Mouse (Mus musculus) right cerebral cortex, adult 2 months (tissue): ENCODE results near the gene Aaed1.
"Not testable (repeated sequence)": the region's sequence is repeated elsewhere in the genome, so short reads cannot be mapped to it uniquely, and the experiment has no call there.

ENCODE experiments used
- DNase-seq, 2 experiments: peaks; one replicate each; pipeline ENCODE4 v3.0.0; 2021 to 2022; ENCODE audit warnings: low spot score in 2 of 2

Aaed1 gene

DNA sequence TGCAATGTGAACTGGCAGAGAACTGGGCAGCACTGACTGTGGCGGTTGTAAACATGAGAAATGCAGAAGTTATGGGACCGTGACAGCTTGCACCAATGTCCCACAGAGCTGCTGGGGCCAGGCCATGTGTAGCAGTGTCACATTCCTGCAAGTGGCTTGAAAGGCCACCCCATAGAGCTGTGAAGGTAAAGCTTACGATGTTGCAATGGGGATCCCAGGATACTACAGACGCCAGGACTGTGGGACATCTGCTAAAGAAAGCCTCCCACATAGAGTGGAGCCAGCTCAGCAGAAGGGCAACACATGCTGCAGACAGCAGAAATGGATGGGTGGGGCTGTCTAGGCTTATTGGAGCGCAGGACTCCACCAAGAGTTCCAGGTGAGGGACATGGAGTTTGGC, 5.0 kb downstream of the Aaed1 start:
- DNase-seq, result no peak

DNA sequence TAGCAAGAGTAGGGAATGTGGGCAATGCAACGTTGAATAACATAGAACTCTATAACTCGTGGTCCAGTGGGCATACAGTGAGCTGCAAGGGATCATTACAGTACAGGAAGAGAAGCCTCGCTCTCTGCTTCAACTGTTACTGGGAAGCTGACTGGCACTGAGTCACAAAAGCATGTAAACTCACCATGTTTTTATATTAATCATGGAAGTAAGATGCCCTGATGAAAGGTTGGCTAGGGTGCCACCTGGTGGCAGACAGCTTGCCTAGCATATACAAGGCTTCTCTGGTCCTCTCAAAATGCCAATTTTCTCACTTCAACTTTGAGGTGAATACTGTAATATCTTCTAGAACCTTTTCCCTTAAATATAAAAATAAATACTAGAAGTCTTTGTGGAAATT, 6.4 kb downstream of the Aaed1 start:
- peak; percentile 45 to 52 for DNase-seq

GRCm38 (mm10) chr13:64299069-64299468, 13.4 kb downstream of the Aaed1 start:
- no peak for DNase-seq

DNA sequence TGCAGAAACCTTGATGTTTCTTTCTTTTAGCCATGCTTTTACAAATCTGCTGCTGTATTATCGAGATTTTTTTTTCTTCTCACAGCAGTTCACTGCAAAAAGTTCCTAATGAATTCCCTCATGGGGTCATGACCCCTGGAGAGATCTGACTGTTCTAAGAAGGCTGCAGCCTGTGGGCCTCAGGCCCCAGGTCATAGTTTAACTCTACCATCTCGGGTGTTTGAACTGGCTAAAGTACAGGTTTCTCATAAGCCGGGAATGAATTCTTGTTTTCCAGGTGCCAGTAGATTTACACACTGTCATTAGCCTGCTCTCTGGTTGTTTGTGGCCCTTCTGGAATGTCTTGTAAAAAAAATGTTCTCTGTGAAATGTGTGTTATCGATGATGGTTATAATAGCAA, 25.7 kb downstream of the Aaed1 start:
- DNase-seq, result no peak

DNA sequence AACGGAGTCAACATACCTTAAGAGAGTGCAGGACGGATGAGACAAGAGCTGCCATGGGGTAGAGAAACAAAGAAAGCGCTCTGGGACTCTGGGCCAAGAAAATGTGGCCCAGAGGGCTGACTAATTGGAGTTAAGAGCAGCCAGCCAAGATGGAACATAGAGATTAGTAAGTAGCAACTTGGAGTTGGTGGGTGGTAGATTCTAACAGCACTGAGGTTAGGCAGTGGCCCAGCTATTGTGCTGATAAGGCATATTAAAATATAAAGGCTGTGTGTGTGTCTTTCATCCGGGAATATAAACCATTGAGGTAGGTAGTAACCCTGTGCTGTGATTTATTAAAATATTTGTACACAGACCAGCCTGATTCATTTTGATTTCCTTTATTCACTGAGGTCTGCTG, 26.2 kb downstream of the Aaed1 start:
- DNase-seq, result no peak

DNA sequence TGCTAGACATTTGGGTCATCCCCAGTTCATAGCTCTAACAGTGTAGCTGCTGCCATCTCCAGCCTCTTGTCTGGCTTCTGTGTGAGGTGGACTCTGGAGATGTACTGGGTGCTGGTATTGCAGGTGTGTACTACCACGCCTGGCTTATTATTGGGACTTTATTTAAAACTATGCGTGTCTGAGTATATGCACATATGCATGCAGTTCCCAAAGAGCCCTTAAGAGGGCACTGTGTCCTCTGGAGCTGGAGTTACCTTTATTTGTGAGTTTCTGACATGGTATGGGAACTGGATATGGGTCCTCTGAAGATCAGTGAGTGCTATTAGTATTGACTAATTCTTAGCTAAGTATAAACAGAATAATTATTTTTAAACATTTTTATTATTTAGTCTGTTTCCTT, 27.8 kb downstream of the Aaed1 start:
- DNase-seq, result no peak

DNA sequence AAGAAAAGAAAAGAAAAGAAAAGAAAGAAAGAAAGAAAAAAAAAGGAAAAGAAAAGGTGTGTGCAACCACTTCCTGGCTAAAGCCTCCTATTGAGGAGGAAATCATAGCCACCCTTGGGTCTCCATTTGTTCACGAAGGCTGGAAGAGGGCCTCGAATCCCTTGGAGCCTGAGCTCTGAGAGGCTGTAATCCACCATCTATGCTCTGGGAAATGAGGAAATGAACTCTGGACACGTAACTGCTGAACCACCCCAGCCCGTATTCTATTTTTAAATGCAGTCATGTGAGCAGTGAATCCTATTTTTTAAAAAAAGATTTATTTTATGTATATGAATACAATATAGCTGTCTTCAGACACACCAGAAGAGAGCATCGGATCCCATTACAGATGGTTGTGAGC, 31.6 kb downstream of the Aaed1 start:
- no peak for DNase-seq

GRCm38 (mm10) chr13:64275754-64276127, 36.8 kb downstream of the Aaed1 start:
- DNase-seq, result no peak

- DNase-seq, result peak; percentile 76 to 78
Measured at GRCm38 (mm10) chr13:64274879-64275753, 37.4 kb downstream of the Aaed1 start, which contains the start of gene Cdc14b. TSS of gene Cdc14b (minus strand) at chr13:64275290.

DNA sequence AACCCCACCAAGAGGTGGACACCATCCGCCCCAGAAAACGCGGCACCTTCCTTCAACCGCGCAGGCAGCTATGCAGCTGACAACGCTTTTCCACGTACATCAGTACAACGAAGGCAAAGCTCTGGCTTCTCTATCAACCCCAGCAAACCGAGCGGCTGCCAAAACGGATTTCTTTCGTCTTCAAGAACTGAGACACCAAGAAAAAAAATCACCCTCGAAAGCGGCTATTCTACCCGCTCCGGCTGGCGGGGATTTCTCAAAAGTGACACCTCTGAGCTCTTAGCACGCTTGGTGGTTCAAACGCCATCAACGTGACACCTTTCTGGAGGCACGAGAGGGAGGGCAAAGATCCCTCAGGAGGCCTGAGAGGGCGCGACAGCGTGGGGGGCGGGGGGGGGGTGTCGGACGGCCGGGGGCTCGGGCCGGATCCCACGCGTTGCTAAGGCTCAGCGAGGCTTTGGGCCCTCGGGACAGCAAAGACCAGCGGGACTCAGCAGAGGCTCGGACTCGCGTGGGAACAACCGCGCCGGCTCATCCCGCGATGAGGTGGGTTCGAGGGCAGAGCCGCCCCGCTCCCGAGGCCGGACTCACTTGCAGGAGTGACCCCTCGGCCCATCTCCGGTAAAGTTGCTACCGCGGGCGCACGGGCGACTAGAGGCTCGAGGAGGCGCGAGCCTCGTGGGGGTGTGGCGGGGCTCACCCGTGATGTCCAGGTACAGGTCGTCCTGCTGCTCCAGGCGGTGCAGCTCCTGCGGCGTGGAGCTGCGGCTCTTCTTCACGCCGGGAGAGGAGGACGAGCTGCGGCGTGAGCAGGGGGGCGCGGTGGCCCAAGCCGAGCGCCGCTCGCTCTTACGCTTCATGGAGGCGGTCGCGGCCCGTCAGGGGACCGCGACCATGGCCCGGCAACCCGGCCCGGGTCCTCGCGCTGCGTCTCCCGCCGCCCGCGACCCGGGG, 38.3 kb downstream of the Aaed1 start:
- peak; percentile 40 to 48 for DNase-seq

- DNase-seq, result no peak
Measured at GRCm38 (mm10) chr13:64273352-64273751, 39.2 kb downstream of the Aaed1 start.

DNA sequence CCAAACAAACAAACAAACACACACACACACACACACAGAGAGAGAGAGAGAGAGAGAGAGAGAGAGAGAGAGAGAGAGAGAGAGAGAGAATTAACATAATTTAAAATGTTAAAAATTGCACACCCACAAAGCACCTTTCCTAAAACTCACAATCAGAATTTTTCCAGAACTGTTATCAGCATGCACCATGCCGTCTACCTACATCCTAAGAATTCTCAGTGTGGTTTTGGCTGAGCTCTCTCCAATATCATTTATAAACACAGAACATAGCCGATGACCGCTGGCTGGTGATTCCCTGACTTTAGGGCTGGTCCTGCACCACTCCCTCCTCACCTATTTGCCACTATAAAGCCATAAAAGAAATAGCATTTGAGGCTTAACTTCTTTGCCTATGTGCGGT, 44.1 kb downstream of the Aaed1 start:
- no peak for DNase-seq

- DNase-seq, result no peak
Measured at GRCm38 (mm10) chr13:64267151-64267550, 45.4 kb downstream of the Aaed1 start.

DNA sequence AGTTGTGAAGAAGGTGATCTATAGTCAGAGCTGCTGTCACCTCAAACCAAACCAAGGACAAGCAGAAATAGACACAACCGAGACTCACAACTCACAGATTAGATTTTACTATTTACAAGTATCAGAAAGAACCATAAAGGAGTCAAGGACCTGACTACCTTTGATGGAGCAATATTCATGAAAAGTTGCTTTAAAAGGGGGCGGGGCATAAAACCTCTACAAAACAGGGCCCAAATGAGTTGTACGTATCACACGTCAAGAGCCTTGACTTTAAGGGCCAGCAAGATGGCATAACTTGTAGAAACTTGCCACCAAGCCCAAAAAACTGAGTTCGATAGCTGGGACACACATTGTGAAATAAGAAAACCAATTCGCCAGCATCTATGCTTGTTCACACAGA, 47.9 kb downstream of the Aaed1 start:
- DNase-seq, result no peak

- no peak for DNase-seq
Measured at GRCm38 (mm10) chr13:64259903-64260302, 52.6 kb downstream of the Aaed1 start.

- no peak for DNase-seq
Measured at GRCm38 (mm10) chr13:64258516-64258821, 54.0 kb downstream of the Aaed1 start.

GRCm38 (mm10) chr13:64257814-64258515, 54.5 kb downstream of the Aaed1 start:
- DNase-seq, result no peak

DNA sequence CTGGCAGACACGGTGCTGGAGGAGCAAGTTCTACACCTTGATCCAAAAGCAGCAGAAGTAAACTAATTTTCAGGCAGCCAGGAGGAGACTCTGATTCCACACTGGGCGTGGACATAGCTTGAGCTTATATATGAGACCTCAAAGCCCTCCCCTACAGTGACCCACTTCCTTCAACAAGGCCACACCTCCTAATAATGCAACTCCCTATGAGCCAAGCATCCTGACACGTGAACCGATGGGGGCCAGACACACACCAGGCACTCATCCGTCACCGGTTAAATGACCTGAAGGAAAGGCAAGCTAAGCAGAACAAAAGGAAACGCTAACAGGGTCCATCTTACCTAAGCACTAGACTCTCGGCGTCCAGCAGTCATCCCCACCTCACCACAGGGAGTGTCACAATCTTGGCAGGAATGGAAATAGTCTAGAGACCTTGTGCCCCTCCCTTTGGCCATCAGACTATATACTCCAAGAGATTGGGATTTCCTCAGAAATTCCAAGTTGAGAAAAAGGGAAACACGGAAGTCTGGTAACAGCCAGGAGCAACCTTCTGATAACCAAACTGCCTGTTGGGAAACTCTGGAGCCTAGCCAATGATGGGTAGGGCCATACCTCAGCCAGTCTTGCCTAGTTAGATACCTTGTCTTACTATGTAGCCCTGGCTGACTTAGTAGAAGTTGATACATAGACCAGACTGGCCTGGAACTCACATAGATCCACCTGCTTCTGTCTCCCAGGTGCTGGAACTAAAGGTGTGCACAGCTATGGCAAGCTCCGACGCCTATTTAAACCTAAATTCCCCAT, 55.3 kb downstream of the Aaed1 start:
- no peak for DNase-seq

DNA sequence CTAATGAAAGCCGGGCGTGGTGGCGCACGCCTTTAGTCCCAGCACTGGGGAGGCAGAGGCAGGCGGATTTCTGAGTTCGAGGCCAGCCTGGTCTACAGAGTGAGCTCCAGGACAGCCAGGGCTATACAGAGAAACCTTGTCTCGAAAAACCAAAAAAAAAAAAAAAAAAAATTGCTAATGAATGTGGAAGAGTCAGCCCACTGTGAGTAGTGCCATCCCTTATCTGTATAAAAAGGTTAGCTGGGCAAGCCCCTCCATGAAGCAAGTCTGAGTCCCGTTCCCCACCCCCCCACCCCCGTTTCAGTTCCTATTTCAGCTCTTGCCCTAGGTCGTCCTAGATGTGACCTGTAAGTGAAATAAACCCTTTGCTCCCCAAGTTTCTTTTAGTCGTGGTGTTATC, 58.3 kb downstream of the Aaed1 start:
- not testable (repeated sequence) for DNase-seq

GRCm38 (mm10) chr13:64253697-64254096, 58.8 kb downstream of the Aaed1 start:
- no peak for DNase-seq

- DNase-seq, result no peak
Measured at GRCm38 (mm10) chr13:64252147-64252546, 60.4 kb downstream of the Aaed1 start.
